Mouse (Mus musculus): Measurements from ENCODE around the gene 6030452D12Rik. TPM values are rescaled to one million over a fixed set of nuclear protein-coding genes. Genes with fewer than 3 reads are reported as not detected.

The 6030452D12Rik gene
- polyA plus RNA-seq, 1 experiment from 2014 or later: not detected

DNA sequence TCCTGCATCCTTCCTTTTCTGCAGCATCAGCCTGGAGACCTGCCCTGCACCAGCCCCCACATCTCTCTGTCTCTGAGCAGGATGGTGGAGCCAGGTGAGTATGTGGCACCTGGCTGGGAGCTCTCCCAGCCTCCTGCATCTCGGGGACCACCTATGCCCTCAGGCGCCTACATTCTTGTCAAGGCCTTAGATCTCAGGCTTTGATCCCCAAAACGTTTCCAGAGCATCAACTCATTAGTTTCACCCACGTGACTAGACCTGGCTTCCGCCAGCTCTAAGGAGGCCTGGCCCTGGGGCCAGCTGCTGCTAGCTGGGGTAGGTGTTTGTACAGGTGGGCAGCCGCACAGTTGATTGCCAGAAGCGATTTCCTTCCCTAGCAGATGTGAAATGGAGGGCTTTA is 30.8 kb upstream of the 6030452D12Rik start:
- no peak for DNase-seq (ENCODE audit: low spot score)
- Histone ChIP-seq H3K9ac (replicated peaks; ENCODE audit: low read depth) (no peak overlapping the region), H3K36me3 (ENCODE audit: insufficient read depth, low read length) (no peaks in the 10 kb centered on the region), H3K9me3 (ENCODE audit: low read length) (no peaks in the 10 kb centered on the region), H3K4me3 (ENCODE audit: low read depth, low read length) (no peak overlapping the region), H3K4me1 (ENCODE audit: insufficient read depth, low read depth, low read length) (no peaks in the 10 kb centered on the region), H3K27me3 (replicated peaks; ENCODE audit: insufficient read depth, low read length) (no peaks in the 10 kb centered on the region), H3K4me2 (replicated peaks; ENCODE audit: low read depth, low read length) (no peak overlapping the region), H3K27ac (ENCODE audit: low read length) (no peak overlapping the region)
- ATAC-seq: no peak
- 41% methylated on average over 7 of the region's 7 CpGs for WGBS
- TF ChIP-seq EP300 (IDR thresholded peaks at IDR 0.05) (no peak), CTCF (IDR thresholded peaks at IDR 0.05) (no peak)

DNA sequence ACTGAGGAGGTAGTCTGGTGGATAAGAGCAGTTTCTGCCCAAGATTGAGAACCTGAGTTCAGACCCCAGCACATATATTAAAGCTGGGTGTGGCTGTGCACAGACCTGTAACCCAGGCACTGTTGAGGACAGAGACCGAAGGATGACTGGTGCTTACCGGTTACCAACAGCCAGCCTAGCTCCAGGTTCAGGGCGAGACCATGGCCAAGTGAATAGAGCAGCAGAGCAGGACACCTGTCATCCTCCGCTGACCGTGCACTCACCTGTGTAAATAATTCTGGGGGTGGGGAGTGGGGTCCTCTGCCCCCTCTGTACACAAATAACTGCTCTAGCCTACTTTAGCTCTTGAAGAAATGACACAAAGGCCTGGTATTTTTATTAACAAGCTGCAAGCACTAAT is 26.3 kb upstream of the 6030452D12Rik start:
- H3K4me1 ChIP-seq (ENCODE audit: insufficient read depth, low read depth, low read length): no peaks in the 10 kb centered on the region
- TF ChIP-seq CTCF (IDR thresholded peaks at IDR 0.05): no peak
- no peak for TF ChIP-seq EP300 (IDR thresholded peaks at IDR 0.05)
- H3K9me3 ChIP-seq (ENCODE audit: low read length): no peaks in the 10 kb centered on the region
- WGBS: 78% methylated on average over 5 of the region's 5 CpGs
- no peak overlapping the region for H3K4me3 ChIP-seq (ENCODE audit: low read depth, low read length)
- no peaks in the 10 kb centered on the region for H3K36me3 ChIP-seq (ENCODE audit: insufficient read depth, low read length)
- no peak for ATAC-seq
- H3K4me2 ChIP-seq (replicated peaks; ENCODE audit: low read depth, low read length): no peak overlapping the region
- no peaks in the 10 kb centered on the region for H3K27me3 ChIP-seq (replicated peaks; ENCODE audit: insufficient read depth, low read length)
- no peak overlapping the region for H3K9ac ChIP-seq (replicated peaks; ENCODE audit: low read depth)
- no peak for DNase-seq (ENCODE audit: low spot score)
- no peak overlapping the region for H3K27ac ChIP-seq (ENCODE audit: low read length)

- H3K27me3 ChIP-seq (replicated peaks; ENCODE audit: insufficient read depth, low read length): 0 out of 2 replicates have a peak, but pooled peaks cover 3% of the 10 kb centered on the region
- DNase-seq (ENCODE audit: low spot score) (peak; percentile 7), ATAC-seq (no peak)
- no peak for TF ChIP-seq CTCF (IDR thresholded peaks at IDR 0.05)
- TF ChIP-seq EP300 (IDR thresholded peaks at IDR 0.05): no peak
- H3K4me3 ChIP-seq (ENCODE audit: low read depth, low read length): no peak overlapping the region
- 88% methylated on average over 7 of the region's 7 CpGs for WGBS
- no peak overlapping the region for H3K9ac ChIP-seq (replicated peaks; ENCODE audit: low read depth)
- no peak overlapping the region for H3K27ac ChIP-seq (ENCODE audit: low read length)
- H3K36me3 ChIP-seq (ENCODE audit: insufficient read depth, low read length): no peaks in the 10 kb centered on the region
- H3K4me2 ChIP-seq (replicated peaks; ENCODE audit: low read depth, low read length): no peak overlapping the region
- no peaks in the 10 kb centered on the region for H3K9me3 ChIP-seq (ENCODE audit: low read length)
- H3K4me1 ChIP-seq (ENCODE audit: insufficient read depth, low read depth, low read length): peaks cover 8% of the 10 kb centered on the region; the same call in 1 of the 2 replicates
Observed at GRCm38 (mm10) chr8:106504241-106504640, 3.9 kb downstream of the 6030452D12Rik start.

- Histone ChIP-seq H3K27ac (ENCODE audit: low read length) (no peak overlapping the region), H3K27me3 (replicated peaks; ENCODE audit: insufficient read depth, low read length) (0 out of 2 replicates have a peak, but pooled peaks cover 3% of the 10 kb centered on the region), H3K4me2 (replicated peaks; ENCODE audit: low read depth, low read length) (no peak overlapping the region), H3K4me3 (ENCODE audit: low read depth, low read length) (no peak overlapping the region), H3K9me3 (ENCODE audit: low read length) (no peaks in the 10 kb centered on the region), H3K36me3 (ENCODE audit: insufficient read depth, low read length) (no peaks in the 10 kb centered on the region), H3K9ac (replicated peaks; ENCODE audit: low read depth) (no peak overlapping the region), H3K4me1 (ENCODE audit: insufficient read depth, low read depth, low read length) (peaks cover 8% of the 10 kb centered on the region; the same call in 1 of the 2 replicates)
- 39% methylated on average over 10 of the region's 10 CpGs for WGBS
- TF ChIP-seq CTCF (IDR thresholded peaks at IDR 0.05) (no peak), EP300 (IDR thresholded peaks at IDR 0.05) (no peak)
- DNase-seq (ENCODE audit: low spot score) (no peak), ATAC-seq (no peak)
Observed at GRCm38 (mm10) chr8:106505328-106505965, 5.1 kb downstream of the 6030452D12Rik start.

GRCm38 (mm10) chr8:106506106-106506505 is 5.8 kb downstream of the 6030452D12Rik start:
- ATAC-seq: no peak
- Histone ChIP-seq H3K9ac (replicated peaks; ENCODE audit: low read depth) (no peak overlapping the region), H3K4me3 (ENCODE audit: low read depth, low read length) (no peak overlapping the region), H3K36me3 (ENCODE audit: insufficient read depth, low read length) (no peaks in the 10 kb centered on the region), H3K4me1 (ENCODE audit: insufficient read depth, low read depth, low read length) (peaks cover 8% of the 10 kb centered on the region; the same call in 1 of the 2 replicates), H3K27me3 (replicated peaks; ENCODE audit: insufficient read depth, low read length) (peaks cover 3% of the 10 kb centered on the region; the same call in 1 of the 2 replicates), H3K4me2 (replicated peaks; ENCODE audit: low read depth, low read length) (no peak overlapping the region), H3K27ac (ENCODE audit: low read length) (no peak overlapping the region), H3K9me3 (ENCODE audit: low read length) (no peaks in the 10 kb centered on the region)
- TF ChIP-seq CTCF (IDR thresholded peaks at IDR 0.05): no peak
- TF ChIP-seq EP300 (IDR thresholded peaks at IDR 0.05): no peak
- peak; percentile 3 for DNase-seq (ENCODE audit: low spot score)
- WGBS: 87% methylated on average over 1 of the region's 1 CpGs

DNA sequence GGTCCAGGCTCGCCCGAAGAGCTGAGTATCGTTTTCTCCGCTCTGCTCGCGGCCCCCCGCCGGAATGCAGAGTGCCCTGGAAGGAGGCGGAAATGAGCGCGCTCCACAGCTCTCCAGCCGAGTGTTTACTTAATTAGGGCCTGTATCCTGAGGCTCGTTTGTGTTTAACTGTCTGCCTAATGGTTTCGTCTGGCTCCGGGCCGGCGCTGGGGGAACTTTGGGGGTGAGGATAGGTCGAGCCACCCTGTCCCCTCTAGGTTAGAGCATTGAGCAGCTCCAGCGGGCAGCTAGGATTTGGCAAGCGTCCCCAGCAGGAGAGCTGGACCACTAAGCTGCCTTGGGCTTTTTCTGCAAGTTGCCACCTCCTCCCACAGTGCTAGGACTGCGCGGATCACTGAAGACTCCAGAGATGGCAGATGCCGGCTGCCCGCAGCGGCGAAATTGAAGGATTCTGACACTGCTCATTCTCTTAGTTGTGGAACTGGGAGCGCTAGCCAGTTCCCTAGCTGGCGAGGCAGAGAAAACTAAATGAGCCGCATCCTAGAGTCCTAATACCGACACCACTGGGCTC is 7.5 kb downstream of the 6030452D12Rik start:
- H3K27ac ChIP-seq (ENCODE audit: low read length): no peak overlapping the region
- DNase-seq (ENCODE audit: low spot score) (peak; percentile 88), ATAC-seq (peak; percentile 72)
- H3K36me3 ChIP-seq (ENCODE audit: insufficient read depth, low read length): no peaks in the 10 kb centered on the region
- H3K4me3 ChIP-seq (ENCODE audit: low read depth, low read length): peak overlapping the region; percentile 28
- peaks cover 8% of the 10 kb centered on the region for H3K4me1 ChIP-seq (ENCODE audit: insufficient read depth, low read depth, low read length)
- H3K27me3 ChIP-seq (replicated peaks; ENCODE audit: insufficient read depth, low read length): peaks cover 8% of the 10 kb centered on the region; the same call in 1 of the 2 replicates
- H3K4me2 ChIP-seq (replicated peaks; ENCODE audit: low read depth, low read length): peak overlapping the region; percentile 63
- TF ChIP-seq EP300 (IDR thresholded peaks at IDR 0.05): no peak; the same call in 1 of the 2 replicates
- 2% methylated on average over 30 of the region's 30 CpGs for WGBS
- no peak overlapping the region; the same call in 1 of the 2 replicates for H3K9ac ChIP-seq (replicated peaks; ENCODE audit: low read depth)
- H3K9me3 ChIP-seq (ENCODE audit: low read length): no peaks in the 10 kb centered on the region
